Mouse (Mus musculus) heart, postnatal 0 days (tissue): Measurements from ENCODE around the gene Mgat4a. TPM values are rescaled to one million over a fixed set of nuclear protein-coding genes. Genes with fewer than 3 reads are reported as not detected.
A peak's percentile ranks its signal among the peaks of the same experiment; 100 is the strongest.

Source experiments
- ATAC-seq: fragments of 200-750 bp; cut with Nextera tagmentation; 2 replicates; pipeline ENCODE4 v1.8.0; 2017; ENCODE audit warnings: low read depth, moderate number of reproducible peaks, moderate library complexity; ENCODE audit not compliant: insufficient read depth
- DNase-seq: peaks from one replicate; pipeline ENCODE4 v3.0.0-alpha.2; 2016; ENCODE audit warnings: low spot score
- H3K27ac ChIP-seq: fragments of 300-500 bp; sonication (generic); 2 replicates; pipeline ENCODE4 v1.5.1; 2014; ENCODE audit warnings: low read depth, mild to moderate bottlenecking
- H3K27me3 ChIP-seq: fragments of 300-500 bp; sonication (generic); 2 replicates; pipeline ENCODE4 v1.6.1; 2014; ENCODE audit warnings: low read length, mixed read lengths; ENCODE audit not compliant: control insufficient read depth, insufficient read depth
- H3K36me3 ChIP-seq: fragments of 300-500 bp; sonication (generic); replicated peaks from 2 replicates; pipeline ENCODE4 v1.6.1; 2014; ENCODE audit warnings: low read length, mixed read lengths; ENCODE audit not compliant: control insufficient read depth, insufficient read depth
- H3K4me1 ChIP-seq: fragments of 300-500 bp; sonication (generic); 2 replicates; pipeline ENCODE4 v1.6.1; 2014; ENCODE audit warnings: antibody characterized with exemption; ENCODE audit not compliant: control insufficient read depth, insufficient read depth
- H3K4me2 ChIP-seq: fragments of 300-500 bp; sonication (generic); 2 replicates; pipeline ENCODE4 v1.6.1; 2014; ENCODE audit warnings: low read depth, mild to moderate bottlenecking, low read length, moderate library complexity
- H3K4me3 ChIP-seq: fragments of 300-500 bp; sonication (generic); 2 replicates; pipeline ENCODE4 v1.5.1; 2014; ENCODE audit warnings: low read depth, low read length
- H3K9ac ChIP-seq: fragments of 300-500 bp; sonication (generic); replicated peaks from 2 replicates; pipeline ENCODE4 v1.6.1; 2014; ENCODE audit warnings: low read depth, low read length, mixed read lengths
- H3K9me3 ChIP-seq: fragments of 300-500 bp; sonication (generic); replicated peaks from 2 replicates; pipeline ENCODE4 v1.6.1; 2016; ENCODE audit warnings: low read length; ENCODE audit not compliant: control insufficient read depth
- CTCF ChIP-seq: IDR thresholded peaks from 2 replicates; pipeline ENCODE4 v1.5.1; 2016; ENCODE audit warnings: antibody characterized with exemption, control low read depth, low read depth
- EP300 ChIP-seq: IDR thresholded peaks from 2 replicates; pipeline ENCODE4 v1.6.1; 2016; ENCODE audit warnings: antibody characterized with exemption, low read depth
- WGBS: fragments of 180-500 bp; shearing (Covaris S2); extraction: QIAGEN DNeasy Blood & Tissue Kit; methylation state at CpG from one replicate; pipeline ENCODE4 v1.1.7; 2014; 5-methylcytosine and 5-hydroxymethylcytosine counted together
- polyA plus RNA-seq: library from polyadenylated mRNA; unstranded; fragments of >200 nt; fragmentation: Nextera tagmentation; extraction: Ambion mirVana; gene quantifications from 2 replicates; pipeline ENCODE4 v1.2.1, GENCODE M21; 2015
- total RNA-seq: library from RNA; depleted of rRNA; stranded (reverse); fragments of >200 nt; gene quantifications from 2 replicates; pipeline ENCODE4 v1.2.3, GENCODE M21; 2014; ENCODE audit warnings: low replicate concordance

The Mgat4a gene
- total and polyA plus RNA-seq, 2 experiments from 2014 or later, result 4.4 to 7.3 TPM

- no peak overlapping the region for H3K4me2 ChIP-seq
- no peak for DNase-seq
- H3K27ac ChIP-seq, result no peak overlapping the region
- ATAC-seq, result no peak
- H3K4me1 ChIP-seq, result no peaks in the 10 kb centered on the region
- H3K9ac ChIP-seq, result no peak overlapping the region
- TF ChIP-seq EP300 (no peak), CTCF (no peak)
- 0 out of 2 replicates have a peak, but pooled peaks cover 6% of the 10 kb centered on the region for H3K36me3 ChIP-seq
- no peak overlapping the region for H3K4me3 ChIP-seq
- no peaks in the 10 kb centered on the region for H3K9me3 ChIP-seq
- no peaks in the 10 kb centered on the region for H3K27me3 ChIP-seq
Measured at GRCm38 (mm10) chr1:37409647-37410046, 131.2 kb downstream of the Mgat4a start.

DNA sequence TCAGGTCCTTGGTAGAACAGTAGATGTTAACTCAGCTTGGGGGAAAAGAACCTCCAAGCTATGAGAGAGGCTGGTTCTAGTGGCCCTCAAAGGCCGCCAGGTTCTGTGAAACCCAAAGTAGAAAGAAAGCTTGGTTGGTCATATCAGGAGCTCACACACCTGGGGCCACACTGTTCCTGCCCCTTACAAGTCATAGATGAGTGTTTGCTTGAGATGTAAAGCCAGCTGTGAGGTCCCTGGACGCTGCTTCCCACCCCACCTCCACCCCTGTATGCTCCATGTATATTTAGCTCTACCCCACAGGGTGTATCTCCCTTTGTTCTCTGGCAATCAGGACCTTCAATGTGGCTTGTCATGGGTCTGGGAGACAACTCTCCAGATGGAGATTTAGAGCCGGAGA, 132.1 kb downstream of the Mgat4a start:
- ATAC-seq (no peak), DNase-seq (no peak)
- H3K4me2 ChIP-seq, result no peak overlapping the region
- H3K4me3 ChIP-seq, result no peak overlapping the region
- no peak overlapping the region for H3K9ac ChIP-seq
- no peak overlapping the region for H3K27ac ChIP-seq
- H3K36me3 ChIP-seq, result 0 out of 2 replicates have a peak, but pooled peaks cover 9% of the 10 kb centered on the region
- WGBS, result 61% methylated on average over 3 of the region's 3 CpGs
- TF ChIP-seq CTCF (no peak), EP300 (no peak)
- H3K9me3 ChIP-seq, result no peaks in the 10 kb centered on the region
- no peaks in the 10 kb centered on the region for H3K27me3 ChIP-seq
- H3K4me1 ChIP-seq, result no peaks in the 10 kb centered on the region

GRCm38 (mm10) chr1:37408059-37408458, 132.8 kb downstream of the Mgat4a start:
- WGBS, result 81% methylated on average over 8 of the region's 8 CpGs
- Histone ChIP-seq H3K4me2 (no peak overlapping the region), H3K27me3 (no peaks in the 10 kb centered on the region), H3K27ac (no peak overlapping the region), H3K36me3 (0 out of 2 replicates have a peak, but pooled peaks cover 9% of the 10 kb centered on the region), H3K4me3 (no peak overlapping the region), H3K4me1 (no peaks in the 10 kb centered on the region), H3K9ac (no peak overlapping the region), H3K9me3 (no peaks in the 10 kb centered on the region)
- no peak for TF ChIP-seq EP300
- TF ChIP-seq CTCF, result no peak
- DNase-seq, result no peak
- no peak for ATAC-seq

GRCm38 (mm10) chr1:37407228-37407627, 133.6 kb downstream of the Mgat4a start:
- no peak overlapping the region for H3K9ac ChIP-seq
- no peaks in the 10 kb centered on the region for H3K4me1 ChIP-seq
- TF ChIP-seq CTCF (no peak), EP300 (no peak)
- 79% methylated on average over 8 of the region's 8 CpGs for WGBS
- no peak overlapping the region for H3K27ac ChIP-seq
- H3K4me3 ChIP-seq, result no peak overlapping the region
- ATAC-seq, result no peak
- H3K27me3 ChIP-seq, result no peaks in the 10 kb centered on the region
- H3K36me3 ChIP-seq, result 0 out of 2 replicates have a peak, but pooled peaks cover 9% of the 10 kb centered on the region
- no peak overlapping the region for H3K4me2 ChIP-seq
- H3K9me3 ChIP-seq, result no peaks in the 10 kb centered on the region
- no peak for DNase-seq

DNA sequence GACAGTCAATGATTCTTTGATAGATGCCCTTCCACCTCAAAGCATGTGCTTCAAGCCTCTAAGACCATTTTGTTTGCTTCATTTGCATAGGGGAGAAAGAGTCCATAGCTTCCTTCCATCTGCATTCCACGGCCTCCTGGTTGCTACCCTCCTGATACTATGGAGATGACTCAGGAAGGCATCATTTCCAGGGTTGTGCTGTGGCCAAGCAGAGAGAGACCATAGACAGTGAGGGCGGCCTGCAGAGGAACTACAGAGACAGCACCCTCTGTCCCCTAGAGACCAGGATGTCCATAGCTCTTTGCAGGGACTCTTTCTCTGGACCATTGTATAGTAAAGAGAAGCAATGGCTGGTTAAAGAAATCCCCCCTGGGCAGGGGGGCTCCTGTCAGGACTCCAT, 135.7 kb downstream of the Mgat4a start:
- H3K4me2 ChIP-seq, result no peak overlapping the region
- no peak for ATAC-seq
- H3K36me3 ChIP-seq, result 0 out of 2 replicates have a peak, but pooled peaks cover 9% of the 10 kb centered on the region
- no peak overlapping the region for H3K27ac ChIP-seq
- 80% methylated on average over 2 of the region's 2 CpGs for WGBS
- DNase-seq, result no peak
- H3K9me3 ChIP-seq, result no peaks in the 10 kb centered on the region
- TF ChIP-seq EP300 (no peak), CTCF (no peak)
- no peaks in the 10 kb centered on the region for H3K4me1 ChIP-seq
- H3K9ac ChIP-seq, result no peak overlapping the region
- no peak overlapping the region for H3K4me3 ChIP-seq
- H3K27me3 ChIP-seq, result no peaks in the 10 kb centered on the region

- no peak for TF ChIP-seq EP300
- peak; percentile 83 for TF ChIP-seq CTCF
- no peaks in the 10 kb centered on the region for H3K9me3 ChIP-seq
- 44% methylated on average over 4 of the region's 4 CpGs for WGBS
- H3K4me2 ChIP-seq, result no peak overlapping the region
- no peak overlapping the region for H3K27ac ChIP-seq
- DNase-seq (peak; percentile 57), ATAC-seq (peak; percentile 39; the same call in 1 of the 2 replicates)
- H3K9ac ChIP-seq, result no peak overlapping the region
- no peaks in the 10 kb centered on the region; the same call in 1 of the 2 replicates for H3K4me1 ChIP-seq
- peaks cover 5% of the 10 kb centered on the region for H3K36me3 ChIP-seq
- no peaks in the 10 kb centered on the region for H3K27me3 ChIP-seq
- H3K4me3 ChIP-seq, result no peak overlapping the region
Measured at GRCm38 (mm10) chr1:37401687-37402086, 139.1 kb downstream of the Mgat4a start.
